Mouse (Mus musculus) thymus, adult 2 months (tissue): Measurements from ENCODE around the gene Gstm7.

Experiments used
- CTCF ChIP-seq: fragments of 200-500 bp; IDR thresholded peaks from 2 replicates; pipeline ENCODE4 v1.5.1; 2012; ENCODE audit warnings: mild to moderate bottlenecking, control low read depth, low read length, moderate library complexity, borderline replicate concordance; ENCODE audit not compliant: control insufficient read depth, poor library complexity, insufficient read depth; ENCODE audit errors: extremely low read depth
- POLR2A ChIP-seq: fragments of 200-500 bp; IDR thresholded peaks from 2 replicates; pipeline ENCODE4 v1.6.1; 2012; ENCODE audit warnings: mild to moderate bottlenecking, low read length, control low read depth, moderate library complexity; ENCODE audit not compliant: control insufficient read depth, poor library complexity, insufficient read depth; ENCODE audit errors: extremely low read depth

- no peak for TF ChIP-seq CTCF
- TF ChIP-seq POLR2A = no peak
Observed at GRCm38 (mm10) chr3:107931134-107931533, 483 bp downstream of the Gstm7 start.
